Mouse (Mus musculus) kidney, adult 8-10 months (tissue): ENCODE data around the gene Trim65.
"Not testable (repeated sequence)": the region's sequence is repeated elsewhere in the genome, so short reads cannot be mapped to it uniquely, and the experiment has no call there.

Source experiments
- DNase-seq, 2 experiments: peaks; one replicate each; pipeline ENCODE4 v3.0.0; 2022

Trim65 gene

GRCm38 (mm10) chr11:116108464-116109137 is 22.3 kb downstream of the Trim65 start:
- DNase-seq, result peak in 1 of 2 experiments; percentile 73

- peak in 1 of 2 experiments; percentile 65 for DNase-seq
These were observed 23.1 kb downstream of the Trim65 start for GRCm38 (mm10) chr11:116107777-116108285.

GRCm38 (mm10) chr11:116106963-116107776 is 23.8 kb downstream of the Trim65 start:
- DNase-seq, result peak in 1 of 2 experiments; percentile 48

GRCm38 (mm10) chr11:116106154-116106962 is 24.6 kb downstream of the Trim65 start:
- DNase-seq, result peak in 1 of 2 experiments; percentile 25

GRCm38 (mm10) chr11:116105065-116105464 is 25.9 kb downstream of the Trim65 start:
- no peak for DNase-seq

GRCm38 (mm10) chr11:116104006-116104646 is 26.8 kb downstream of the Trim65 start:
- DNase-seq, result peak; percentile 84 to 92

GRCm38 (mm10) chr11:116103572-116103971 is 27.4 kb downstream of the Trim65 start:
- peak in 1 of 2 experiments; percentile 34 for DNase-seq

GRCm38 (mm10) chr11:116102472-116102871 is 28.5 kb downstream of the Trim65 start:
- no peak for DNase-seq

GRCm38 (mm10) chr11:116101931-116102381 is 29.0 kb downstream of the Trim65 start:
- peak in 1 of 2 experiments; percentile 47 for DNase-seq

GRCm38 (mm10) chr11:116100839-116101238 is 30.1 kb downstream of the Trim65 start:
- peak in 1 of 2 experiments; percentile 22 for DNase-seq

GRCm38 (mm10) chr11:116100385-116100784 is 30.5 kb downstream of the Trim65 start:
- peak; percentile 69 to 82 for DNase-seq

GRCm38 (mm10) chr11:116099462-116099861 is 31.5 kb downstream of the Trim65 start:
- DNase-seq, result no peak

- DNase-seq, result peak; percentile 68 to 84
These were observed 32.0 kb downstream of the Trim65 start for GRCm38 (mm10) chr11:116098711-116099460.

- DNase-seq, result peak in 1 of 2 experiments; percentile 47
These were observed 34.5 kb downstream of the Trim65 start for GRCm38 (mm10) chr11:116096213-116097108.

- peak; percentile 72 to 76 for DNase-seq
These were observed 35.4 kb downstream of the Trim65 start for GRCm38 (mm10) chr11:116095573-116095972.

GRCm38 (mm10) chr11:116093771-116094565 is 37.0 kb downstream of the Trim65 start:
- no peak for DNase-seq

GRCm38 (mm10) chr11:116092959-116093358 is 38.0 kb downstream of the Trim65 start:
- DNase-seq, result not testable (repeated sequence)

GRCm38 (mm10) chr11:116091591-116091990 is 39.3 kb downstream of the Trim65 start:
- DNase-seq, result no peak

GRCm38 (mm10) chr11:116089545-116089944 is 41.4 kb downstream of the Trim65 start:
- no peak for DNase-seq
